Mouse (Mus musculus) T-helper 17 cell (primary cell): ENCODE results near the gene Foxred2.

ENCODE experiments used
- in situ Hi-C, 2 experiments: fragments of 300-600 bp; cut with MboI, MseI; formaldehyde crosslinking; loops; 1 replicate in 1 of 2; 2 replicates in 1 of 2; pipeline ENCODE4 v1.15.1; 2025; ENCODE audit warnings: high pct_unique_total_duplicates in 2 of 2

The Foxred2 gene

DNA sequence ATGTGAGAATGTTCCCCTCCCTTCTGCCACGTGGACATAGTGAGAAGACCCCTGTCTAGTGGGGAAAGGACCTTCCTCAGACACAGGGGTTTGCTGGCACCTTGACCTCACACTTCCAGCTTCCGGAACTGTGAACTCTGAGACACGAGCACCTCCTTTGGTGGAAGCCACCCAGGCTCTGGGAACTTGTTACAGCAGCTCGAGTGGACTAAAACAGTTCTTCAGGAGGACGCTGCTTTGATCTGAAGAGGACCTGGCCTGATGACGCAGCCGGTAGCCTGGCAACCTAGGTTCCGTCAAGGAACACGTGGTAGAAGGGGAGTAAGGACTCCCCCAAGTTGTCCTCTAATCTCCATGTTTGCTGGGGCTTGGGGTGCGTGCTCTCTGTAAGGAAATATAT lies 64.1 kb downstream of the Foxred2 start:
- in situ Hi-C loops = no loop called here

GRCm38 (mm10) chr15:77891766-77892165 lies 64.8 kb downstream of the Foxred2 start:
- in situ Hi-C loops = no loop called here
